Mouse (Mus musculus) heart, adult 18-20 months (tissue): ENCODE data around the gene Apba2. TPM values are rescaled to one million over a fixed set of nuclear protein-coding genes. Genes with fewer than 3 reads are reported as not detected.

Source experiments
- DNase-seq, 2 experiments: peaks; one replicate each; pipeline ENCODE4 v3.0.0; 2021 to 2022; ENCODE audit warnings: mixed read lengths in 1 of 2
- total RNA-seq, 2 experiments: library from RNA; stranded (reverse); gene quantifications; 2 replicates each; pipeline ENCODE4 v1.2.3; 2021

Gene Apba2
- total RNA-seq, 2 experiments from 2014 or later = 0.35 to 0.59 TPM

GRCm38 (mm10) chr7:64658914-64659313 is 157.4 kb downstream of the Apba2 start:
- DNase-seq = no peak

- no peak for DNase-seq
Measured at GRCm38 (mm10) chr7:64659328-64659727, 157.8 kb downstream of the Apba2 start.

GRCm38 (mm10) chr7:64662506-64662905 is 161.0 kb downstream of the Apba2 start:
- DNase-seq = no peak

GRCm38 (mm10) chr7:64663600-64663999 is 162.1 kb downstream of the Apba2 start:
- no peak for DNase-seq

- no peak for DNase-seq
Measured at GRCm38 (mm10) chr7:64665120-64665519, 163.6 kb downstream of the Apba2 start.

- no peak for DNase-seq
Measured at GRCm38 (mm10) chr7:64665716-64666298, 164.3 kb downstream of the Apba2 start.

GRCm38 (mm10) chr7:64667959-64668358 is 166.5 kb downstream of the Apba2 start:
- no peak for DNase-seq

DNA sequence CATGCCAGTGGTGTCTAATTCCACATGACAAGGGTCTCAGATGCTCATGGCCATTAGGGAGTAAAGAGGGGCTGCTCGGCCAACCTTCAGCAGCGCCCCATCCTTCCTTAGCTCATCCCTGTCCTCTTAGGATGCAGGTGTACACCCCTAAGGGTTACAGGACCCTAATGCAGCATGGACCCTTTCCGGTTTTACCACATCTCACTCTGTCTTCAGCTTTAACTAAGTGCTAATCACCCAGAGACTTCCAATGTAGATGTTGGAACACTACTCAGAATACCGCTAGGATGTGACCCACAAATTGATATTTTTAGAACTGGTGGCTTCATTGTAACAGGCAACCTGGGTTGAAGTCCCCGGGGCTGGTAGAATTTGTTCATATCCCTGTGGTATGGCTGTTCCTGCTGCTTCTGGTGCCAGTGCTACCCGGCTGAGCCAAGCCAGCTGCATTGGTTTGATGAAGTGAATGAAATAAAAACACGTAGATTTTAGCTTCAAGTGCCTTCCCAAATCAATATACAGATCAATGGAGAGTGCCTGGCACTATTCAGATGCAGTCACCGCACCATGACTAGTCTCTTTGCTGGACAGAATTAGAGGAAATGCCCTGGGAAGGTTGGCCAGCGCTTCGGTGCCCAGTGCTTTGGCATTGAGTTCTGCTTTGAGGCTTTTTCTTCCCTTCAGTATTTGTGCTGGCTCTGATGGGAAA is 178.4 kb downstream of the Apba2 start:
- no peak for DNase-seq

- DNase-seq = no peak
Measured at GRCm38 (mm10) chr7:64684893-64685292, 183.4 kb downstream of the Apba2 start.

DNA sequence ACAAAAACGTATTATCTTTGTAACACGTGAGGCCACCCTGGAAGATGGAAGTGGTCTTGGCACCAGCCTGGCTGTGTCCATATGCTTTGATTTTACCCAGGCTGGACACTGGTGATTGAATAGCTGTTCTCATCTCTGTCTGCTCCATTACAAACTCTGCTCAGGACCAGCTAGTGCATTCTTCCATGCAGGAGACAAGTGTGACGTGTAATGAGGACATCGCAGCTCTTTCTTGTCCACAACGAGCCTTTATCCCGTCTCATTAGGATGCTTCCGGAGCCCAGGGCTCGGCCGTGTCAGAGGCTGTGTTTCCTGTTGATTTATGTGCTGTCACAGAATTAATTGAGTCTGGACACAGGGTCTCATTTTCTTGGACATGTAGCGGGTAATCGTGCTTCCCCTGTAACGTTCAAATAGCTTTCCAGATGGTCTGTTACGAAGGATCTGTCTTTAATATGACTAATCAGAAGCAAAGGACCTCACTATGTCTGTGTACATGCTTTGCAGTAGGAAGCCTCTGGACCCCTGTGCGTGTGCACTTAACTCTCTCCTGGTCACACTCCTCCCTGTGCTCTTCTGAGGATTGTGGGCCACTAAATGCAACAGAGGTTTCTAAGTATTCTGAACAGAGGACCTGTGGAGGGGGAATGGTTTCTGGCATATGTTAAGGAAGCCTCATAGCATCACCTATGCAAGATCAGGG is 186.8 kb downstream of the Apba2 start:
- no peak for DNase-seq

DNA sequence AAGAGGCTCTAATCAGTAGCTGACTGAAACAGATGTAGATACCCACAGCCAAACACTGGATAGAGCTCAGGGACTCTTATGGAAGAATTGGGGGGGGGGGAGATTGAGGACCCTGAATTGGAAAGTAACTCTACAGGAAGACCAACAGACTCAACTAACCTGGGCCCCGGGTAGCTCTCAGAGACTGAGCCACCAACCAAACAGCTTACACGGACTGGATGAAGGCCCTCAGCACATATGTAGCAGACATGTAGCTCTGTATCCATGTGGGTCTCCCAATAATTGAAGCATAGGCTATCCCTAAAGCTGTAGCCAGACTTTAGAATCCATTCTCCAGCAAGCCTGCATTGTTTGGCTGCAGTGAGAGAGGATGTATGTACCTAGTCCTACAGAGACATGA is 190.3 kb downstream of the Apba2 start:
- DNase-seq = no peak

GRCm38 (mm10) chr7:64694937-64695336 is 193.4 kb downstream of the Apba2 start:
- DNase-seq = no peak

GRCm38 (mm10) chr7:64696521-64697281 is 195.2 kb downstream of the Apba2 start:
- no peak for DNase-seq

DNA sequence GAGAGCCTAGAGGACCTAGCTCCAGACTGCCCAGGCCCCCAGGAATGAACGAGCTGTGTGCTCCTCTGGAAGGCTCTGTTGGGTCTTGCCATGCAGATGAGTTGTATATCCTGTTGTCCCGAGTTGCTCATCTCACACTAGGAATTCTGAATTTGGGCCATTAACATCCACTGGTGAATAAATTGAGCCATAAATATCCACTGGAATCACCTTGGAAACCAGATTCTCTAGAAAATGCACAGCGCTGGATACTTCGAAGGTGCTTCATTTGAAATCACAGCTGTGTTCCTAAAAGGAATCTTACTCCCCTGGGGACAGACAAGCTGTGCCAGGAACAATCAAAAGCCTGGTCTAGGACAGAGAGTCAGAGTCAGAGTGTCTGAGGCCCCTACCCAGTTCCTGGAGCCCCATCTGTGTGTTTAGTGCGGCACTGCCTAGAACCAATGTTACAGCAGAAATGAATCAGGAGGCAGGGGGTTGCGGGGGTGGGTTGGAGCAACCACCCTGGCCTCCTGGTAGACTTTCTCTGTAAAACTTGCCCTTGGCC is 196.4 kb downstream of the Apba2 start:
- DNase-seq = no peak

- DNase-seq = no peak
Measured at GRCm38 (mm10) chr7:64704060-64704595, 202.6 kb downstream of the Apba2 start.

DNA sequence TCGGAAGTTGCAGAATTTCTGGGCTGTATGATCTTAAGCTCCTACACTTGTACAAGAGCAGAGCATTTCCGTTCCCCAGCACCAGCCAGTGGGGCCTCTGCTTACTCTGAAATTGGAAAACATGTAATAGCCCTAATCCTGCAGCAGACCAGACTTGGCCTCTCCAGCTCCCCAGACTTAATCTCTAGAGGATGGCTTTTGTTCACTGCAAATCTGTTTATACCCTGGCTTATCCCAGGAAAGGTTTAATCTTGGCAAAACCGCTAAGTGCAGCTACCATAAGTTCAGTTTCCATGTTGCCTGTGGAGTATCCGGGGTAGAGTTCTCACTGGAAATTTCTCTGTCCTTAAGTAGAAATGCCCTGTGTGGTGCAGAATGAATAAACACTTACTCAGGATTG is 206.7 kb downstream of the Apba2 start:
- DNase-seq = no peak

DNA sequence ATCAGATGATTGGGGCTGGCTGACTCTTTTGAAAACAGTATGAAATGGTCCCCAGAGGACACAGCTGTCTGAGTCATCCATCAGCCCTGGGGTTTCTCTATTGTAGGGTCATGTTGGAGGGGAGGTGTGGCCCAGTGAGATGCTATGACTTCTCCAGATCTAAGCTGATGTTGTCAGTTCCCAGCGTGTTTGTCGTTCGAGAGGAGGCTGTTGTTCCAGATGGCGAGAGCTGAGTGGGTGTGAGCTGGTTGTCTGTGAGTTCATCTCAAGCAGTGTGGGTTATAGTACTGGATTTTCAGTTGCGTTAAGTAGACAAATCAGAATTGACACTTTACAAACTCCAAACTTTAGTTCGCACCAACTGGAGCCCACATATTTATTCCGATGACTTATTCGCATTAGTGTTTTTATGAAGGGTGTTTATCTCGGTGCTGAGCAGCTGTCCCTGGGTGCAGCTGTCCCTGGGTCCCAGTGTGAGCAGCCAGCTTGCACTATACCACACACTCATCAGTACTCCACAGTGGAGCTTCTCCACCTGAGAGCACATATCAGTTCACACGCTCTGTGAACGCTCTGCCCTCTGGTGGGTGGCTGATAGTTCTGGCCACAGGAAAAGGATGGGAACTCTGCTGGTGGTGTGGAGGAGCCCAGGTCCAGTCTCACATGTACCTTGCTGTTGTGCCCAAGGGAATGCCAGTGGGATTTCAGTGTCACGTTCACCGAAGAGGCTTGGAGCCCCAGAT is 208.2 kb downstream of the Apba2 start:
- DNase-seq = no peak

DNA sequence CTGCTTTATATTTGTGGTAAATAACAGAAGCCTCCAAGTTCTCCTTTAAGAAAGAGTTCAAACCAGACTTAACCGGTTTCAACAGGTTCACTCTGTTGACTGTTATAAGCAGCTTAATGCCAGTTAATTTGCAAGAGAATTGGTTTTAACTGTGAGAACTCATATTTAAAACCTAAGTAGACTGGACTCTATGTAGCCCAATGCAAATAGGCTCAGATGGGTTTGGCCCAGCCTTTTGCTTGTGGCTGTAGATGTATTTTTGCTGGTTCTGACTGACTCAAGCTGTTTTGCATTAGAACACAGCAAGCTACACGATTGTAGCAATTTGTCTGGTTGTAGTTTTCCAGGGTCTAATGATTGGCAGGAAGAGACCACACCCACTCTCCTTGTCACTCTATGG is 214.8 kb downstream of the Apba2 start:
- no peak for DNase-seq

- DNase-seq = no peak
Measured at GRCm38 (mm10) chr7:64723313-64723712, 221.8 kb downstream of the Apba2 start.

DNA sequence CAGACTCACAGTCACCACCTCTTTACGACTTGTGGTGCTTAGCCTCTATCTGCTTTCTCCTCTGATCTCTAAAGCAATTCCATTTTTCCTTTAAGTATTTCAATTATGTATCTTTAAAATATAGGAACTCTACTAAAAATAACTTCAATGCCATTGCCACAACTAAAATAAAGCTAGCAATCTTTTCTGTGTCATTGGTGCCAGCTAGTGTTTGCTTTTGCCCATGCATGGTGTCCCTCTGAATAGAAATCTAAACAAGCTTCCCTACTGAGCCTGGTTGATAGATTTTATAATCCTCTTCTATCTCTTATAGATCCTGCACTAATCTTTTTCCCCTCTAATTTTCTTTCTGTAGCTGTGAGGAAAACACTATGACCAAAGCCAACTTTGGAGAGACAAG is 222.9 kb downstream of the Apba2 start:
- no peak for DNase-seq

DNA sequence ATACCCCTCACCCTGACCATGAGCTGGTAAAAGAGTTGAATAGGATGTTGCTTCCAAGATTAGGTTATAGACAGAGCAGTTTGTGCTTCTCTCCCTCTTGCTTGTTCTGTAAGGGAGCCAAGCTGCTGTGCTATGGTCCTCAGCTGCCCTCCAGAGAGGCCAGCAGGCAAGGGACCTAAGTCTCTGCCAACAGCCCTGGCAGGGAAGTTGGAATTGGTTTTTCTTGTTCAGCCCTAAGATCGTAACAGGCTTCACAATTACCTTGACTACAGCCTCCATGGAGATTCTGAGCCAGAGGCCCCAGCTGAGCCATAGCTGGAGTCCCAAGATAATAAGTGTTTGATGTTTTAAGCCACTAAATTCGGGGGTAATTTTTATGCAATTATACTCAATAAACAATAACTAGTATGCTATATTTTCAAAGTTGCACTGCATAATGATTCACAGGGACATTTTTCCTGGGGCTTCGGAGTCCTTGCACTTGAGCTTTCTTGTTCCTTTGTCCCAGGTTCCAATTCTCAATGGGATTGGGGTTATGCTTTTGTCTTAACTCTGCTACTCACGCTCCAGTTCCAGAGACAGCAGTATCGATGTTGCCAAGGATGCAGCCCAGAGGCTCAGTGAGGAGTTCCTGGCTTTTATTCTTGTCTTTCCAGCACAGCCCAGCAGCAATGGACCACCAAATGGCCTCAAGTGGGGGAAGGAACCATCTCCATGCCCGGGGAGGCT is 224.6 kb downstream of the Apba2 start:
- no peak for DNase-seq
